ENCODE assay signal across 8 mouse cellular contexts in the genomic region with DNA sequence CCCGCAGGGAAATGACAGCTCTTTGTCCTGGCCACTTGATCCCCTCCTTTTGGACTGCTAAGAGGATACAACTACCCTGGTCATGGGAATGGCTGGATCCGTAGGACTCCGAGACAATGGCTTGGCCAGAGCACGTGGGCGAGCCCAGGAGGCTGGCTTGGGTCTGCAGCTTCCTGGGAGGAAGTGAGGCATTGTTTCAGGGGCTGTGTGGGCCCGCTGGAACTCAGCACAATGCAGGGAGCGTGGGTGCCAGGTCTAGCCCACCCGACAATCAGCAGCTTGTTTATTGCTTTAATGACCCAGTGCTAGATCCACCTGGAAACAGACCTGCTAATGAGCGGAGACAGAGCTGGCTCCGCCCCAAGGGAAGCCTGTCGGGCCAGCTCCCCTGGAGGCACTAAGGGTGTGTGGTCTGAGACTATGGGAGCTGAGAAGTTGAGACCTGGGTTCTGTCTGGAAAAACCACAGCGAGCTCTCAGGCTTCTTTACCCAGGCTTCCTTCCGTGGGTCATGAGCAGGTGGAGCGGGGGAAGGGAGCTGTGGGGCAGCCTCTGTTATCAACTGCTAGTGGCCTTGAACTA. TPM values are rescaled to one million over a fixed set of nuclear protein-coding genes. Genes with fewer than 3 reads are reported as not detected.
A peak's percentile ranks its signal among the peaks of the same experiment; 100 is the strongest.
DNase-seq lines count a peak whose midpoint lies in the region; ATAC-seq lines count a peak whose summit lies in the region.

No protein-coding gene starts in this region.

- H3K9me3 ChIP-seq in heart, embryonic 12.5 days (replicated peaks) = 0 out of 2 replicates have a peak, but pooled peaks cover 2% of the 10 kb centered on the region

- 27% methylated on average over 14 of the region's 14 CpGs for WGBS in heart, embryonic 12.5 days

- no peak overlapping the region for H3K27ac ChIP-seq in heart, embryonic 12.5 days (ENCODE audit: poor library complexity, severe bottlenecking)

- DNase-seq in cerebellum, postnatal 14 days = peak; percentile 54 to 56
- no peak for DNase-seq in cerebellum, adult 18-20 months
- peak; percentile 25 for DNase-seq in adrenal gland, postnatal 25 days
- peak; percentile 69 to 70 for DNase-seq in kidney, postnatal 36 days
- DNase-seq in neural tube, embryonic 10.5 days (ENCODE audit: extremely low spot score, low spot score) = peak; percentile 25

- H3K36me3 ChIP-seq in heart, embryonic 12.5 days = no peaks in the 10 kb centered on the region

- H3K4me2 ChIP-seq in heart, embryonic 12.5 days = peak overlapping the region; percentile 50

- 0 out of 2 replicates have a peak, but pooled peaks have one; percentile 56 for ATAC-seq in heart, embryonic 12.5 days (ENCODE audit: insufficient number of reproducible peaks, low FRiP score)
- ATAC-seq in CD4-positive, CD25-positive, alpha-beta regulatory T cell, adult 4 months = no peak
- no peak for ATAC-seq in monocyte, adult 5-6 weeks (replicated peaks; ENCODE audit: insufficient number of reproducible peaks, low FRiP score, low TSS enrichment, poor library complexity, severe bottlenecking)

- H3K9ac ChIP-seq in heart, embryonic 12.5 days = no peak overlapping the region

- peaks cover 30% of the 10 kb centered on the region for H3K4me1 ChIP-seq in heart, embryonic 12.5 days (replicated peaks)

- no peak overlapping the region for H3K4me3 ChIP-seq in heart, embryonic 12.5 days

- no peaks in the 10 kb centered on the region; the same call in 1 of the 2 replicates for H3K27me3 ChIP-seq in heart, embryonic 12.5 days (replicated peaks)

RNA-seq across cellular contexts. Expression of gene Sox13, which starts 24.3 kb away (rescaled TPM):
- total RNA-seq in adrenal gland, postnatal 25 days (2021) = 20.0 and 21.3 TPM in 2 replicates
- polyA plus RNA-seq in heart, embryonic 12.5 days (2016; fragmentation: Nextera tagmentation; extraction: Ambion mirVana) = 6.6 and 6.8 TPM in 2 replicates
- not detected for polyA plus RNA-seq in CD4-positive, CD25-positive, alpha-beta regulatory T cell, adult 4 months (2017; shearing (Covaris generic))
- total RNA-seq in monocyte, adult 5-6 weeks (2017) = not detected in 3 replicates

Comparison
In these comparisons a context has a peak if more than half of its experiments do, and no peak if none do; other contexts are left out.
1. DNase-seq: peak in cerebellum, postnatal 14 days (2 of 2), adrenal gland, postnatal 25 days (single experiment), kidney, postnatal 36 days (2 of 2) and neural tube, embryonic 10.5 days (single experiment); none in cerebellum, adult 18-20 months (0 of 2).
2. RNA of gene Sox13, which starts 24.3 kb away (total RNA-seq): 20.0 to 21.3 TPM in adrenal gland, postnatal 25 days; not detected in monocyte, adult 5-6 weeks; every median in the first group is over 10 times any median in the second.